Mouse (Mus musculus): ENCODE measurements around the gene Lum. TPM values are rescaled to one million over a fixed set of nuclear protein-coding genes. Genes with fewer than 3 reads are reported as not detected.

Lum gene
- polyA plus RNA-seq, 1 experiment: not detected

GRCm38 (mm10) chr10:97589574-97589973 lies 24.6 kb downstream of the Lum start:
- Histone ChIP-seq H3K36me3 (ENCODE audit: control insufficient read depth, insufficient read depth) (no peaks in the 10 kb centered on the region), H3K4me2 (ENCODE audit: low read depth) (no peak overlapping the region), H3K4me3 (no peak overlapping the region), H3ac (ENCODE audit: control insufficient read depth, insufficient read length) (no peak overlapping the region), H3K27me3 (ENCODE audit: control insufficient read depth, insufficient read depth, insufficient read length) (no peaks in the 10 kb centered on the region), H3K79me2 (ENCODE audit: control insufficient read depth, insufficient read depth) (no peaks in the 10 kb centered on the region)
- TF ChIP-seq POLR2A (IDR thresholded peaks at IDR 0.05; ENCODE audit: insufficient read length, low read depth): no peak
- no peak for TF ChIP-seq REST (IDR thresholded peaks at IDR 0.05; ENCODE audit: insufficient read depth, insufficient read length)
- TF ChIP-seq CEBPB (IDR thresholded peaks at IDR 0.05; ENCODE audit: insufficient read depth, poor library complexity, severe bottlenecking): no peak
- TF ChIP-seq MAX (IDR thresholded peaks at IDR 0.05; ENCODE audit: low read depth): no peak
- TF ChIP-seq E2F4 (IDR thresholded peaks at IDR 0.05; ENCODE audit: insufficient read depth): no peak
- TF ChIP-seq POLR2AphosphoS2 (IDR thresholded peaks at IDR 0.05; ENCODE audit: insufficient read length, low read depth): no peak

GRCm38 (mm10) chr10:97591036-97591435 lies 26.1 kb downstream of the Lum start:
- no peak for TF ChIP-seq MYOD1 (IDR thresholded peaks at IDR 0.05; ENCODE audit: control insufficient read depth in 1 of 3, insufficient read length in 2 of 3, low read depth in 2 of 3)
- TF ChIP-seq E2F4 (IDR thresholded peaks at IDR 0.05; ENCODE audit: insufficient read depth): no peak
- no peak for TF ChIP-seq MAX (IDR thresholded peaks at IDR 0.05; ENCODE audit: low read depth)
- no peak for TF ChIP-seq USF1 (IDR thresholded peaks at IDR 0.05; ENCODE audit: low read depth)
- no peak for TF ChIP-seq CEBPB (IDR thresholded peaks at IDR 0.05; ENCODE audit: insufficient read depth, poor library complexity, severe bottlenecking)
- no peak for TF ChIP-seq REST (IDR thresholded peaks at IDR 0.05; ENCODE audit: insufficient read depth, insufficient read length)
- TF ChIP-seq SRF (IDR thresholded peaks at IDR 0.05; ENCODE audit: control insufficient read depth, insufficient read length, low read depth): no peak
- no peak for TF ChIP-seq TCF12 (IDR thresholded peaks at IDR 0.05; ENCODE audit: insufficient read depth, poor library complexity, severe bottlenecking)
- TF ChIP-seq TCF3 (IDR thresholded peaks at IDR 0.05; ENCODE audit: insufficient read length, low read depth): no peak
- TF ChIP-seq MYOG (IDR thresholded peaks at IDR 0.05; ENCODE audit: control insufficient read depth in 1 of 3, insufficient read depth in 1 of 3, insufficient read length in 2 of 3, low read depth in 2 of 3): no peak
- no peak for TF ChIP-seq POLR2AphosphoS2 (IDR thresholded peaks at IDR 0.05; ENCODE audit: insufficient read length, low read depth)
- no peak for TF ChIP-seq POLR2A (IDR thresholded peaks at IDR 0.05; ENCODE audit: insufficient read length, low read depth)
- no peak overlapping the region for H3ac ChIP-seq (ENCODE audit: control insufficient read depth, insufficient read length)

DNA sequence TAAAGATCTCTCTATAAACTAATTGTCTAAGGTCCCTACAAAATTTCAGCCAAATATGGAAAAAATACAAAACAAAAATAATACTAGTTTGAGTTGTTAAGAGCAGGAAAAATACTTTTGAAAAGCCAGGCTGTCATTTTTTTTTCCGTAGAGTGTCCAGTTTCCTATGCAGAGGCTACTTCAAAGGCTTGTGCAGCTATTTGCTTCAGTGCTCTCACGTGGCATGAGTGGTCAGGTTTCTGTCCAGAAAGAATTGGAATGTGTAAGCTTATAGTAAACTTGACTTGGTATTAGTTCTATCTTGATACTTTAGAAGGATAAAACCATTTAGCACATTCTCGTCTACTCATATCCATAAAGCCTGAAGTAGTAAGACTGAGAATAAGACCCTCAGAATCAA lies 26.8 kb downstream of the Lum start:
- Histone ChIP-seq H3K79me2 (ENCODE audit: control insufficient read depth, insufficient read depth) (no peaks in the 10 kb centered on the region), H3K36me3 (ENCODE audit: control insufficient read depth, insufficient read depth) (no peaks in the 10 kb centered on the region), H3K4me3 (no peak overlapping the region), H3K4me2 (ENCODE audit: low read depth) (no peak overlapping the region), H3ac (ENCODE audit: control insufficient read depth, insufficient read length) (no peak overlapping the region), H3K27me3 (ENCODE audit: control insufficient read depth, insufficient read depth, insufficient read length) (no peaks in the 10 kb centered on the region)
- TF ChIP-seq E2F4 (IDR thresholded peaks at IDR 0.05; ENCODE audit: insufficient read depth) (no peak), MYOD1 (IDR thresholded peaks at IDR 0.05; ENCODE audit: control insufficient read depth in 1 of 3, insufficient read length in 2 of 3, low read depth in 2 of 3) (no peak), MAX (IDR thresholded peaks at IDR 0.05; ENCODE audit: low read depth) (no peak), CEBPB (IDR thresholded peaks at IDR 0.05; ENCODE audit: insufficient read depth, poor library complexity, severe bottlenecking) (no peak), USF1 (IDR thresholded peaks at IDR 0.05; ENCODE audit: low read depth) (no peak), TCF12 (IDR thresholded peaks at IDR 0.05; ENCODE audit: insufficient read depth, poor library complexity, severe bottlenecking) (no peak), REST (IDR thresholded peaks at IDR 0.05; ENCODE audit: insufficient read depth, insufficient read length) (no peak)

More at GRCm38 (mm10) chr10:97591036-97591435, 26.1 kb downstream of the Lum start:
- Histone ChIP-seq H3K4me3 (no peak overlapping the region), H3K27me3 (ENCODE audit: control insufficient read depth, insufficient read depth, insufficient read length) (no peaks in the 10 kb centered on the region), H3K79me2 (ENCODE audit: control insufficient read depth, insufficient read depth) (no peaks in the 10 kb centered on the region), H3K4me2 (ENCODE audit: low read depth) (no peak overlapping the region), H3K36me3 (ENCODE audit: control insufficient read depth, insufficient read depth) (no peaks in the 10 kb centered on the region)

DNA sequence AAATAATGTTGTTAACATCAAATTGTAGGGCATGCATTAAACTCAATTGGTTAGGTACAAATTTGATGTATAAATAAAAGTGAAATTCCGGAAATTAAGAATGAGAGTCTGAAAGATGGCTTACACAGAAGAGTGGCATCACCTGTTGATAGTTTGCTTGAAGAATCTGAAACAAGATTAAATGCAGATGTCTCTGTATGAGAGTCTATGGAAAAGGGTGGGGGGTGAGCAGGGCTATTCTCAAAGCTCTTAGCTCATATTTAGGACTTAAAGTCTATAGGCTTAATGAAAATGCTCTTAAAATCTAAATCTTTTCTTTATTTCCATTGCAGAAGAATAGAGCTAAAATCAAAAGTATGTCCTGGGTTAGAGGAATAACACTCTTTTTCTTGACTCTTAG lies 30.8 kb downstream of the Lum start:
- TF ChIP-seq SRF (IDR thresholded peaks at IDR 0.05; ENCODE audit: control insufficient read depth, insufficient read length, low read depth) (no peak), MYOG (IDR thresholded peaks at IDR 0.05; ENCODE audit: control insufficient read depth in 1 of 3, insufficient read depth in 1 of 3, insufficient read length in 2 of 3, low read depth in 2 of 3) (no peak), TCF12 (IDR thresholded peaks at IDR 0.05; ENCODE audit: insufficient read depth, poor library complexity, severe bottlenecking) (no peak)
- H3K4me3 ChIP-seq: no peak overlapping the region
- no peak overlapping the region for H3ac ChIP-seq (ENCODE audit: control insufficient read depth, insufficient read length)
- no peaks in the 10 kb centered on the region for H3K79me2 ChIP-seq (ENCODE audit: control insufficient read depth, insufficient read depth)
- no peaks in the 10 kb centered on the region for H3K27me3 ChIP-seq (ENCODE audit: control insufficient read depth, insufficient read depth, insufficient read length)
- no peak overlapping the region for H3K4me2 ChIP-seq (ENCODE audit: low read depth)
- no peaks in the 10 kb centered on the region for H3K36me3 ChIP-seq (ENCODE audit: control insufficient read depth, insufficient read depth)

- Histone ChIP-seq H3K4me2 (ENCODE audit: low read depth) (no peak overlapping the region), H3ac (ENCODE audit: control insufficient read depth, insufficient read length) (no peak overlapping the region), H3K27me3 (ENCODE audit: control insufficient read depth, insufficient read depth, insufficient read length) (no peaks in the 10 kb centered on the region), H3K79me2 (ENCODE audit: control insufficient read depth, insufficient read depth) (no peaks in the 10 kb centered on the region), H3K36me3 (ENCODE audit: control insufficient read depth, insufficient read depth) (no peaks in the 10 kb centered on the region), H3K4me3 (no peak overlapping the region)
- TF ChIP-seq E2F4 (IDR thresholded peaks at IDR 0.05; ENCODE audit: insufficient read depth) (no peak), CEBPB (IDR thresholded peaks at IDR 0.05; ENCODE audit: insufficient read depth, poor library complexity, severe bottlenecking) (no peak), MYOD1 (IDR thresholded peaks at IDR 0.05; ENCODE audit: control insufficient read depth in 1 of 3, insufficient read length in 2 of 3, low read depth in 2 of 3) (no peak), REST (IDR thresholded peaks at IDR 0.05; ENCODE audit: insufficient read depth, insufficient read length) (no peak), SRF (IDR thresholded peaks at IDR 0.05; ENCODE audit: control insufficient read depth, insufficient read length, low read depth) (no peak), MYOG (IDR thresholded peaks at IDR 0.05; ENCODE audit: control insufficient read depth in 1 of 3, insufficient read depth in 1 of 3, insufficient read length in 2 of 3, low read depth in 2 of 3) (no peak), POLR2AphosphoS2 (IDR thresholded peaks at IDR 0.05; ENCODE audit: insufficient read length, low read depth) (no peak), TCF12 (IDR thresholded peaks at IDR 0.05; ENCODE audit: insufficient read depth, poor library complexity, severe bottlenecking) (no peak), TCF3 (IDR thresholded peaks at IDR 0.05; ENCODE audit: insufficient read length, low read depth) (no peak), POLR2A (IDR thresholded peaks at IDR 0.05; ENCODE audit: insufficient read length, low read depth) (no peak)
These were observed 36.8 kb downstream of the Lum start for GRCm38 (mm10) chr10:97601744-97602143.
